Mouse (Mus musculus) stomach, postnatal 0 days (tissue): ENCODE measurements at regions not wholly inside any gene's neighbourhood (a gene's known extent, or its start where the extent isn't known, plus 50 kb on each side); places are given as distances from the start of the nearest gene placed in this dataset.
A peak's percentile ranks its signal among the peaks of the same experiment; 100 is the strongest.

Source experiments
- ATAC-seq: fragments of 200-750 bp; cut with Nextera tagmentation; 2 replicates; pipeline ENCODE4 v1.8.0; 2017; ENCODE audit not compliant: low FRiP score, low TSS enrichment
- DNase-seq: peaks from one replicate; pipeline ENCODE4 v3.0.0-alpha.2; 2016; ENCODE audit warnings: low spot score
- H3K27ac ChIP-seq: fragments of 300-500 bp; sonication (generic); replicated peaks from 2 replicates; pipeline ENCODE4 v1.5.1; 2014; ENCODE audit warnings: mild to moderate bottlenecking, control low read depth
- H3K27me3 ChIP-seq: fragments of 300-500 bp; sonication (generic); 2 replicates; pipeline ENCODE4 v1.6.1; 2014; ENCODE audit warnings: low read length; ENCODE audit not compliant: control insufficient read depth, insufficient read depth
- H3K36me3 ChIP-seq: fragments of 300-500 bp; sonication (generic); 2 replicates; pipeline ENCODE4 v1.6.1; 2014; ENCODE audit warnings: low read length, mixed read lengths; ENCODE audit not compliant: control insufficient read depth, insufficient read depth
- H3K4me1 ChIP-seq: fragments of 300-500 bp; sonication (generic); replicated peaks from 2 replicates; pipeline ENCODE4 v1.6.1; 2014; ENCODE audit warnings: antibody characterized with exemption; ENCODE audit not compliant: control insufficient read depth, insufficient read depth
- H3K4me2 ChIP-seq: fragments of 300-500 bp; sonication (generic); replicated peaks from 2 replicates; pipeline ENCODE4 v1.6.1; 2014; ENCODE audit warnings: low read depth, mild to moderate bottlenecking, control low read depth, moderate library complexity
- H3K4me3 ChIP-seq: fragments of 300-500 bp; sonication (generic); 2 replicates; pipeline ENCODE4 v1.5.1; 2014; ENCODE audit warnings: low read depth, low read length, control low read depth
- H3K9ac ChIP-seq: fragments of 300-500 bp; sonication (generic); 2 replicates; pipeline ENCODE4 v1.6.1; 2014; ENCODE audit warnings: mild to moderate bottlenecking, low read length, control low read depth, mixed read lengths
- H3K9me3 ChIP-seq: fragments of 300-500 bp; sonication (generic); 2 replicates; pipeline ENCODE4 v1.6.1; 2016; ENCODE audit warnings: low read length; ENCODE audit not compliant: control insufficient read depth
- CTCF ChIP-seq: IDR thresholded peaks from 2 replicates; pipeline ENCODE4 v1.5.1; 2016; ENCODE audit warnings: antibody characterized with exemption, low read depth, mild to moderate bottlenecking, moderate library complexity
- EP300 ChIP-seq: optimal IDR thresholded peaks from 2 replicates; pipeline ENCODE3; 2016; ENCODE audit warnings: antibody characterized with exemption
- WGBS: fragments of 180-500 bp; shearing (Covaris S2); extraction: QIAGEN DNeasy Blood & Tissue Kit; methylation state at CpG from one replicate; pipeline ENCODE4 v1.1.7; 2014; 5-methylcytosine and 5-hydroxymethylcytosine counted together

- no peak for DNase-seq
- no peak overlapping the region for H3K9ac ChIP-seq
- H3K4me1 ChIP-seq, result no peaks in the 10 kb centered on the region
- TF ChIP-seq EP300, result no peak
- TF ChIP-seq CTCF, result no peak
- H3K9me3 ChIP-seq, result no peaks in the 10 kb centered on the region
- H3K36me3 ChIP-seq, result no peaks in the 10 kb centered on the region
- H3K4me2 ChIP-seq, result no peak overlapping the region
- H3K4me3 ChIP-seq, result no peak overlapping the region
- no peak overlapping the region for H3K27ac ChIP-seq
- ATAC-seq, result no peak
- H3K27me3 ChIP-seq, result no peaks in the 10 kb centered on the region
- 96% methylated on average over 14 of the region's 14 CpGs for WGBS
Measured at GRCm38 (mm10) chrX:63366321-63366720, 785.7 kb downstream of the Gm6760 start.

DNA sequence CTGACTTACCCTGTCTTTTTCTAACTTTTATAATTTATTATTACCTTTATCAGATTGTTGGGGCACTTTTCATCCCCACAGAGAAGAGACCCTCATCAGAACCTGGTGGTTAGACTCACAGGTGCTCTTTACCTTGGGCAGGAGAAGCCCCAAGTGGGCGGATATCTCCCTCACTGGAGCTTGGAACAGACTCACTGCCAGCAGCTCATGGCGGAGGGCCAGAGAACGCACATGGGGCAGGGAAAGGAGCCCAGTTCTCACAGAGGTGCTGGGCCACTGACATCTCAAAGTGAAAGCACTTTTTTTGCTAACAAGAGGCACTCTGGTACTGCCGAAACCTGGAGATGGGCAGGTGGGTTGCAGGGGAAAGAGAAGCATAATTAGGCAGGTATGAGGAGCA is 786.3 kb downstream of the Gm6760 start:
- ATAC-seq (no peak), DNase-seq (no peak)
- Histone ChIP-seq H3K4me1 (no peaks in the 10 kb centered on the region), H3K4me3 (no peak overlapping the region), H3K36me3 (no peaks in the 10 kb centered on the region), H3K27me3 (no peaks in the 10 kb centered on the region), H3K9me3 (no peaks in the 10 kb centered on the region), H3K4me2 (no peak overlapping the region), H3K27ac (no peak overlapping the region), H3K9ac (no peak overlapping the region)
- 85% methylated on average over 4 of the region's 4 CpGs for WGBS
- TF ChIP-seq CTCF (no peak), EP300 (no peak)

GRCm38 (mm10) chrX:63355035-63355434 is 797.0 kb downstream of the Gm6760 start:
- Histone ChIP-seq H3K9me3 (no peaks in the 10 kb centered on the region), H3K27me3 (no peaks in the 10 kb centered on the region), H3K9ac (no peak overlapping the region), H3K4me2 (no peak overlapping the region), H3K27ac (no peak overlapping the region), H3K4me1 (no peaks in the 10 kb centered on the region), H3K4me3 (no peak overlapping the region), H3K36me3 (no peaks in the 10 kb centered on the region)
- 68% methylated on average over 1 of the region's 1 CpGs for WGBS
- peak; percentile 37 for TF ChIP-seq EP300
- TF ChIP-seq CTCF, result no peak
- DNase-seq (no peak), ATAC-seq (no peak; the same call in 1 of the 2 replicates)
